Mouse (Mus musculus) heart, embryonic 12.5 days (tissue): Measurements from ENCODE around the gene Cpeb1. TPM values are rescaled to one million over a fixed set of nuclear protein-coding genes. Genes with fewer than 3 reads are reported as not detected.

Experiments used
- ATAC-seq: fragments of 200-750 bp; cut with Nextera tagmentation; 2 replicates; pipeline ENCODE4 v1.8.0; 2017; ENCODE audit warnings: moderate TSS enrichment, moderate library complexity; ENCODE audit not compliant: insufficient number of reproducible peaks, low FRiP score
- H3K27ac ChIP-seq: fragments of 300-500 bp; sonication (generic); 2 replicates; pipeline ENCODE4 v1.5.1; 2016; ENCODE audit warnings: mild to moderate bottlenecking, moderate library complexity; ENCODE audit not compliant: poor library complexity, severe bottlenecking
- H3K27me3 ChIP-seq: fragments of 300-500 bp; sonication (generic); replicated peaks from 2 replicates; pipeline ENCODE4 v1.6.1; 2016; ENCODE audit warnings: mild to moderate bottlenecking, moderate library complexity
- H3K36me3 ChIP-seq: fragments of 300-500 bp; sonication (generic); 2 replicates; pipeline ENCODE4 v1.6.1; 2016; ENCODE audit warnings: mild to moderate bottlenecking, moderate library complexity
- H3K4me1 ChIP-seq: fragments of 300-500 bp; sonication (generic); replicated peaks from 2 replicates; pipeline ENCODE4 v1.6.1; 2016; ENCODE audit warnings: mild to moderate bottlenecking
- H3K4me2 ChIP-seq: fragments of 300-500 bp; sonication (generic); 2 replicates; pipeline ENCODE4 v1.6.1; 2016; ENCODE audit warnings: mild to moderate bottlenecking, moderate library complexity
- H3K4me3 ChIP-seq: fragments of 300-500 bp; sonication (generic); 2 replicates; pipeline ENCODE4 v1.5.1; 2016; ENCODE audit warnings: mild to moderate bottlenecking
- H3K9ac ChIP-seq: fragments of 300-500 bp; sonication (generic); 2 replicates; pipeline ENCODE4 v1.6.1; 2016; ENCODE audit warnings: mild to moderate bottlenecking, moderate library complexity
- H3K9me3 ChIP-seq: fragments of 300-500 bp; sonication (generic); replicated peaks from 2 replicates; pipeline ENCODE4 v1.6.1; 2016; ENCODE audit warnings: mild to moderate bottlenecking, moderate library complexity
- WGBS: fragments of 180-500 bp; shearing (Covaris S2); methylation state at CpG from one replicate; pipeline ENCODE4 v1.1.7; 2016; 5-methylcytosine and 5-hydroxymethylcytosine counted together
- polyA plus RNA-seq: library from polyadenylated mRNA; unstranded; fragments of >200 nt; fragmentation: Nextera tagmentation; extraction: Ambion mirVana; gene quantifications from 2 replicates; pipeline ENCODE4 v1.2.1, GENCODE M21; 2016

Cpeb1 gene
- polyA plus RNA-seq, 1 experiment from 2014 or later, result 3.2 TPM

DNA sequence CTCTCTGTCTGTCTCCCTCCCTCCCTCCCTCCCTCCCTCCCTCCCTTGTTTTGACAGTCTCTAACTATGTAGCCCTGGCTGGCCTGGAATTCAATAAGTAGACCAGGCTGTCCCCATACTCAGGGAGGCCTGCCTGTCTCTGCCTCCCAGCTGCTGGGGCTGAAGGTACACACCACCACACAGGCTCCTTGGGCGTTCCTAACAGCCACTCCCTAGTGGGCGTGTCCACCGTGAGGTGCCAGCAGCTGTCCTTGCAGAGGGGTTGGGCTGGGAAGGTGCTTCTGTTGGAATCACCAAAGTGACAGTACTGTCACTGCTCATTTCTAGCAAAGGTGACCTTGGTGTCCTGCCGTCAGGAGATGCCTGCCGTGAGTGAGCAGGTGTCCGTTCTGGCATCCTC lies 128.4 kb downstream of the Cpeb1 start:
- 70% methylated on average over 6 of the region's 6 CpGs for WGBS

DNA sequence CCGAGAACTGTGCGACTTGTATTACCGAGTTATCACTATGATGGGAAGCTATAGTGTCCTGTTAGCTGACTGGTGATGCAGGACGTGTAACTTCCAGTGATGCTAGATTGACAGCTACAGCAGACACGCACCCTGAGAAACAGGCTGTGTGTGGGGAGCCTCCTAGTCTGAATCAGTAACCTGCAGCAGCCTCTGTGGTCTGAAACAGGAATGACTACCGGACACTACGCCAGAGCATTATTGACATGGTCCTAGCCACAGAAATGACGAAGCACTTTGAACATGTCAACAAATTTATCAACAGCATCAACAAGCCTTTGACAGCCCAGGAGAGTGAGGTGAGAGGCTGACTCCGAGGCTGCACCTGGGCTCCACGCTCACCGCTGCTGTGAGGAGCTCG lies 129.2 kb downstream of the Cpeb1 start:
- no peak overlapping the region for H3K4me2 ChIP-seq
- H3K27ac ChIP-seq, result no peak overlapping the region
- no peak overlapping the region for H3K9ac ChIP-seq
- WGBS, result 83% methylated on average over 12 of the region's 12 CpGs
- H3K36me3 ChIP-seq, result peaks cover 25% of the 10 kb centered on the region
- H3K27me3 ChIP-seq, result no peaks in the 10 kb centered on the region
- H3K4me3 ChIP-seq, result no peak overlapping the region
- no peaks in the 10 kb centered on the region for H3K9me3 ChIP-seq
- ATAC-seq, result no peak
- H3K4me1 ChIP-seq, result peaks cover 10% of the 10 kb centered on the region

More for the DNA sequence above, 128.4 kb downstream of the Cpeb1 start:
- H3K27ac ChIP-seq, result no peak overlapping the region
- H3K9ac ChIP-seq, result no peak overlapping the region
- H3K4me2 ChIP-seq, result no peak overlapping the region
- H3K27me3 ChIP-seq, result no peaks in the 10 kb centered on the region
- H3K4me1 ChIP-seq, result peaks cover 16% of the 10 kb centered on the region
- H3K9me3 ChIP-seq, result no peaks in the 10 kb centered on the region
- H3K4me3 ChIP-seq, result no peak overlapping the region
- no peak for ATAC-seq
- peaks cover 28% of the 10 kb centered on the region for H3K36me3 ChIP-seq

DNA sequence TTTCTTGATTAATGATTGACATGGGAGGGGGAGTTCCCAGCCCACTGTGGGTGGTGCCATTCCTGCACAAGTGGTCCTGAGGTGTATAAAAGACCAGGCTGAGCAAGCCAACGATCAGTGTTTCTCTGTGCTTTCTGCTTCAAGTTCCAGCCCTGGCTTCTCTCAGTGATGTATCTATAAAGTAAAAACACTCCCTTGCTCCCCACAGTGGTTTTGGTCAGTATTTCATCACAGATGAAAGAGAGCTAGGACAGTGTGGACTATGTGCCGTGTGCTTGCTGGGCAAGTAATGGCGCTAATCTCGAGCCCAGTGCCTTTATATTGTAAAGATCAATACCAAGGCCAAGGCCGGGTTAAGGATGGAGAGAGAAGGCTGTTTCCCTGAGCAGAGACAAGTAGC lies 133.5 kb downstream of the Cpeb1 start:
- ATAC-seq, result no peak
- Histone ChIP-seq H3K9ac (no peak overlapping the region), H3K27ac (no peak overlapping the region), H3K27me3 (no peaks in the 10 kb centered on the region), H3K9me3 (no peaks in the 10 kb centered on the region), H3K36me3 (0 out of 2 replicates have a peak, but pooled peaks cover under 1% of the 10 kb centered on the region), H3K4me2 (no peak overlapping the region), H3K4me3 (no peak overlapping the region), H3K4me1 (no peaks in the 10 kb centered on the region)
- WGBS, result 80% methylated on average over 5 of the region's 5 CpGs

DNA sequence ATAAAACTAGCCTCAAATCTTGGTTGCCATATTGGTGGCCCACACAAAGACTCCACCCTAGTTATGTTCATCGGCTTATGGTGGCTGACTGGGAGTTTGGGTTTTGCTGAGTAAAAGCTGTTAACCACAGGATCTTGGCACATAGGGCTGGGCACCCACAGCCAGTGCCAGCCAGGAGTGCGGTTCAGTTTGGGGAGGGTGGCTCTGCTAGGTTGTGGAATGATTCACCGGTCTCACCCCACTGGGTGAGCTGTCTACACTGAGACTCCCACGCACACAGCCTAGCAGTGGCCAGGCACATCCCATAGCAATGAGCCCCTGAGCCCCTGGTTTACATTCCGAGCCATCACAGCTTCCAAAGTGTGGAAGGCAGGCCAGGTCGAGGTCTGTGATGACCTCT lies 135.5 kb downstream of the Cpeb1 start:
- no peaks in the 10 kb centered on the region for H3K27me3 ChIP-seq
- no peaks in the 10 kb centered on the region for H3K9me3 ChIP-seq
- H3K4me2 ChIP-seq, result no peak overlapping the region
- no peaks in the 10 kb centered on the region for H3K36me3 ChIP-seq
- no peaks in the 10 kb centered on the region for H3K4me1 ChIP-seq
- no peak overlapping the region for H3K27ac ChIP-seq
- no peak overlapping the region for H3K9ac ChIP-seq
- whole genome bisulfite sequencing, result 77% methylated on average over 6 of the region's 6 CpGs
- no peak overlapping the region for H3K4me3 ChIP-seq
- no peak for ATAC-seq

DNA sequence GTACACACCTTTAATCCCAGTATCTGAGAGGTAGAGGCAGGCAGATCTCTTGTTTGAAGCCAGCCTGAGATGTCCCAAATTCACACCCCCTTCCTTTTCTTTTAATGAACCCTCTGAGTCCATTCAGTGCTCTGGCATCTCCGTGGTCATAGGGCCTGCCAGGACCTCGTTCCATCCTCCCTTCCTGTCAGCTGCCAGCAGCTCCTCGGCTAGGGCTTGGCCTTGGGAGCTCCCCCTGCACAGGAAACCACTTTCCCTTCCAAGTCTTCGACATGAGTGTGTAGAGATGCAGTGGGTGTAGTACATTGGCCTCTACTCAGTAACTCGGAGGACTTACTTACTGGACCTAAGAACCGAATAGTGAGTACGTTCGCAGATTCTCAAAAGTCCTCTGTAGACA lies 139.7 kb downstream of the Cpeb1 start:
- Histone ChIP-seq H3K4me3 (no peak overlapping the region), H3K4me2 (no peak overlapping the region), H3K27me3 (no peaks in the 10 kb centered on the region), H3K36me3 (no peaks in the 10 kb centered on the region), H3K9ac (no peak overlapping the region), H3K27ac (no peak overlapping the region), H3K4me1 (peaks cover 8% of the 10 kb centered on the region), H3K9me3 (peaks cover 7% of the 10 kb centered on the region; the same call in 1 of the 2 replicates)
- no peak for ATAC-seq
- WGBS, result 60% methylated on average over 8 of the region's 8 CpGs

DNA sequence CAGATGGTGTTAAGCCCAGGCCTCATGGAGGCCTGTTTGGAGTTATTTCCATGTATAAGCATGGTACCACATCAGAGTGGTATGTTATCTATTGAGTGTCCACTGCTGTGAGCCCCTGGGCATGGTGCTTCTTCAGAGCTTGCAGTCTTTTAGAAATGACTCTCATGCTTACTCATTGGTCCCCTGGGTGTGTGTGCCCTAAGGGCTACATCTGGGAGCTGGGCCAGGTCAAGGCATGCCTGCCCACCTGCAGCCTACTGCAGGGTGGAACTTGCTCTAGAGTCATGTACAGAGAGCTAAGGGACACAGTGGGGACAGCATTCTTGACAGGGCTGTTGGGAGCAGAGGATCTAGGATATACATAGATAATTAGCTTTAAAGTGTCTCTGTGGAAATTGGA lies 143.7 kb downstream of the Cpeb1 start:
- no peaks in the 10 kb centered on the region for H3K27me3 ChIP-seq
- H3K27ac ChIP-seq, result no peak overlapping the region
- H3K9ac ChIP-seq, result no peak overlapping the region
- no peak overlapping the region for H3K4me2 ChIP-seq
- H3K9me3 ChIP-seq, result peaks cover 7% of the 10 kb centered on the region; the same call in 1 of the 2 replicates
- H3K4me1 ChIP-seq, result peaks cover 16% of the 10 kb centered on the region
- no peak overlapping the region for H3K4me3 ChIP-seq
- no peaks in the 10 kb centered on the region for H3K36me3 ChIP-seq
- ATAC-seq, result no peak

DNA sequence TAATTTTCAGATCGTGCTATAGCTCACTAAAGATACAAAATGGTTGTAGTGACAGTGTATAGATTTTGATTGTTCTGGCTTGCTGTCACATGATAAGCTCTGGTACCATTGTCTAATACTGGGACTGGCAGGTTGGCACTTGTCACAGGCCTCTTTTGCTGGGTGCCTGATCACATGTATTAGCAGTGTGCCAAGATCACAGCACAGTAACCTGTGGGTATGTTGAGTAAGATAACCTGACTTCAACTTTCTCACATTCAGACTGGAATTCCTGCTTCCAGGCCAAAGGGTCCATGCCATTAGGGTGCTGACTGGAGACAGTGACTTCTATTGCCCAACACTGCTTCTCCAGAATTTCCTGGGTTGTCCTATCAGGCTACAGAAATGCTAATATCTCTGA lies 144.1 kb downstream of the Cpeb1 start:
- peaks cover 7% of the 10 kb centered on the region; the same call in 1 of the 2 replicates for H3K9me3 ChIP-seq

DNA sequence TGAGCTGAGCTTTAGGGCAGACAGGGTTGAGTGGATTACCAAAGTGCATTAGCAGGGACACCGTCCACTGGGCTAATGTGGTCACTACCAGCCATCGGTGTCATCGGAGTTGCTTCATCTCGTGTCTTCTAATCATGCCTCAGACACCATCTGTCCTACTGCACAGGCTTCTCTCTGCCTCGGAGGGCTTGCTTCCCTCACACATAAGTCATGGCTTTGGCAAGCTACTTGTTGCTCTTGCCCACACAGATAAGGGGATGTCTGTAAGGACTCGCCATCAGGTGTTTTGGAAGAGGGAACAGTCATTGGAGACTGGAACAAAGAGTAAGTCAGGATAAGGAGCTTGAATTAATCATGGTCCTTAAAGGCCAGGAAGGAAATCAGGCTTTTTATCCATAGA lies 146.0 kb downstream of the Cpeb1 start:
- Histone ChIP-seq H3K9ac (no peak overlapping the region), H3K4me3 (no peak overlapping the region), H3K27ac (no peak overlapping the region), H3K9me3 (peaks cover 7% of the 10 kb centered on the region; the same call in 1 of the 2 replicates), H3K27me3 (no peaks in the 10 kb centered on the region), H3K4me1 (peaks cover 16% of the 10 kb centered on the region), H3K36me3 (no peaks in the 10 kb centered on the region), H3K4me2 (no peak overlapping the region)
- no peak for ATAC-seq
- 70% methylated on average over 6 of the region's 6 CpGs for whole genome bisulfite sequencing

More for the DNA sequence above, 144.1 kb downstream of the Cpeb1 start:
- Histone ChIP-seq H3K4me1 (peaks cover 16% of the 10 kb centered on the region), H3K4me2 (no peak overlapping the region), H3K27ac (no peak overlapping the region), H3K27me3 (no peaks in the 10 kb centered on the region), H3K9ac (no peak overlapping the region), H3K36me3 (no peaks in the 10 kb centered on the region), H3K4me3 (no peak overlapping the region)
- no peak for ATAC-seq
- WGBS, result 89% methylated on average over 1 of the region's 1 CpGs

DNA sequence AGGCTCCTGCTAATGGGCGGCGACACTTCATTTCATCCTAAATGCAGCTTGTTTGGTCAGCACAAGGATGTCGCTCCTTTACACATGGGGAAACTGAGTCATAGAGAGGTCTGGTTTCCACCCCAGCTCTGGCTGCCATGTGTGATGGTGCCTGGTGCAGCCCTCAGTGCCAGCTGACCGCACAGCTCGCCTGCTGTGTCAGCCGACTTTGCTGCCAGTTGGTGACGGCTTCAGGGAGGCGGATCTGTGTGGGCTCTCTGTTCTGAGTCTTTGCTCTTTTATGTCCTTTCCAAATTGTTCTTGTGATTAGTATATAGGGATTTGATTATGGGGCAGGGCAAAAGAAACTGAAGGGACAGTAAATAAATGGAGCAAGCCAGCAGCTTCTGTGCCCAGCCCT lies 147.5 kb downstream of the Cpeb1 start:
- no peak overlapping the region for H3K4me3 ChIP-seq
- H3K4me2 ChIP-seq, result no peak overlapping the region
- 79% methylated on average over 8 of the region's 8 CpGs for WGBS
- no peaks in the 10 kb centered on the region for H3K27me3 ChIP-seq
- H3K9me3 ChIP-seq, result peaks cover 7% of the 10 kb centered on the region; the same call in 1 of the 2 replicates
- no peak overlapping the region for H3K27ac ChIP-seq
- H3K4me1 ChIP-seq, result peaks cover 9% of the 10 kb centered on the region; the same call in 1 of the 2 replicates
- no peaks in the 10 kb centered on the region for H3K36me3 ChIP-seq
- H3K9ac ChIP-seq, result no peak overlapping the region
- no peak for ATAC-seq

DNA sequence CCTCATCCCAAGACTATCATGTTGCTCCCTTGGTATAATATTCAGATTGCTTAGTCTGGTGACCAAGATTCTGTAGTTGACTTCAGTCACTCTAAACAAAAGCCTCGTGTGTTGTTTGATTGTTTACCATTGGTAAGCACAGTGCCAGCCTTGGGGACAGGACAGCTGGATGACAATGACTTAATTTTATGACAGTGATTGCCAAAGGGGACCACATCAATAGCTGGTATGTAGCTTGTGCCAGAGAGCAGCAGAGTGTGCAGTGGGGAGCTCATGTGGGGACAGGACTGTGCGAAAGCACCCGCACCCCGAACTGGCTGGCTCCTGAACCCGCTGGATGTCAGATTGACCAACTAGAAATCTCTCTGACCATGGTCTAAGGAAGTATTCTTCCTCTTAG lies 150.6 kb downstream of the Cpeb1 start:
- Histone ChIP-seq H3K4me1 (peaks cover 7% of the 10 kb centered on the region; the same call in 1 of the 2 replicates), H3K9me3 (no peaks in the 10 kb centered on the region), H3K27me3 (no peaks in the 10 kb centered on the region), H3K4me2 (no peak overlapping the region), H3K36me3 (no peaks in the 10 kb centered on the region), H3K4me3 (no peak overlapping the region), H3K9ac (no peak overlapping the region), H3K27ac (no peak overlapping the region)
- WGBS, result 89% methylated on average over 5 of the region's 5 CpGs
- no peak for ATAC-seq

DNA sequence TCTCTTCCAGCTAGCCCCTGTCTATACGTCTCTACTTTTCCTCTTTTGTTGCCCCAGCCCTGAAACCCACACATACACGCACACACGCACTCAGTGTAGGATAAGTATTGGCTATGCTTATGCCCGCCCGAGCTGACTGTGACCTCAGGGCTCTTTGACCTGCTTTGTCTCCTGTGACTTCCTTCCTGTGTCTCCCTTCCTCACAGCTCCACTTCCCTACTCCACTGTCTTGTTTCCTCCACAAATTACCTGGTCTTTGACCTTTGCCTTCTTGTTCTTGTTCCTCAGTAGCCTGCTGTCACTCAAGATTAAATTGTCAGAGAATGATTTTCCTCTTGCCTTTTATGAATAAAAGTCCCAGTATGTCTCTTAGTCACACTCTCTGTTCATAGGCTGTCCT lies 151.2 kb downstream of the Cpeb1 start:
- Histone ChIP-seq H3K9me3 (no peaks in the 10 kb centered on the region), H3K36me3 (no peaks in the 10 kb centered on the region), H3K4me3 (no peak overlapping the region), H3K27ac (no peak overlapping the region), H3K4me1 (peaks cover 2% of the 10 kb centered on the region; the same call in 1 of the 2 replicates), H3K4me2 (no peak overlapping the region), H3K27me3 (no peaks in the 10 kb centered on the region), H3K9ac (no peak overlapping the region)
- 63% methylated on average over 5 of the region's 5 CpGs for WGBS
- ATAC-seq, result no peak

DNA sequence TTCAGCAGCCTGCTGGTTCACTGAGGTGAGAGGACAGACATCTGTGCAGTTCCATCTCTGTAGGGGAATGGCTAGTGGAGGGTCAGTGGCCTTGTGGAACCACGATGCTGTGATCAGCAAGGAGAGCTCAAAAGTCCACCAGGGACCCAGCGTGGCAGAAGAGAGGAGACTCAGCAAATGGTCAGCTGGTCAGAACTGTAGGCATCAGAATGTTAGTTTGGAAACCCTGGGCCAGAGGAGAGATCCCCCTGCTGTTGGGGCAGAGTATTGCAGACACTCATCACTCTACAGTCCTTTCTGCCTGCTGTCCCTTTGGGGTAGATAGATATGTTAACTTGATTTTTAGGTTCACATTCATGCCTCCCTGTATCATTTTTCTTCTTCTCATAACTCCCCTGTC lies 151.6 kb downstream of the Cpeb1 start:
- Histone ChIP-seq H3K36me3 (no peaks in the 10 kb centered on the region), H3K4me1 (no peaks in the 10 kb centered on the region), H3K9ac (no peak overlapping the region), H3K27me3 (no peaks in the 10 kb centered on the region), H3K4me2 (no peak overlapping the region), H3K9me3 (no peaks in the 10 kb centered on the region), H3K27ac (no peak overlapping the region), H3K4me3 (no peak overlapping the region)
- WGBS, result 98% methylated on average over 2 of the region's 2 CpGs
- ATAC-seq, result no peak
